Mouse (Mus musculus): ENCODE measurements at regions not wholly inside any gene's neighbourhood (a gene's known extent, or its start where the extent isn't known, plus 50 kb on each side); places are given as distances from the start of the nearest gene placed in this dataset.

GRCm38 (mm10) chr10:26556246-26556645 is 180.5 kb upstream of the L3mbtl3 start:
- TF ChIP-seq POLR2A (IDR thresholded peaks at IDR 0.05; ENCODE audit: low read depth, low read length) (no peak), CTCF (IDR thresholded peaks at IDR 0.05; ENCODE audit: extremely low read depth, insufficient read length, insufficient replicate concordance, low read depth, low read length) (no peak)
- H3K27ac ChIP-seq (ENCODE audit: insufficient read depth, low read depth, low read length): no peak overlapping the region
- H3K27me3 ChIP-seq (ENCODE audit: control insufficient read depth, insufficient read depth, low read length): no peaks in the 10 kb centered on the region
- no peaks in the 10 kb centered on the region for H3K36me3 ChIP-seq (ENCODE audit: control insufficient read depth, insufficient read depth, low read length)
- no peaks in the 10 kb centered on the region for H3K4me1 ChIP-seq (ENCODE audit: control insufficient read depth, insufficient read depth, insufficient read length, low read length)
- H3K4me3 ChIP-seq (ENCODE audit: low read depth, low read length): no peak overlapping the region
- WGBS: 90% methylated on average over 8 of the region's 8 CpGs

DNA sequence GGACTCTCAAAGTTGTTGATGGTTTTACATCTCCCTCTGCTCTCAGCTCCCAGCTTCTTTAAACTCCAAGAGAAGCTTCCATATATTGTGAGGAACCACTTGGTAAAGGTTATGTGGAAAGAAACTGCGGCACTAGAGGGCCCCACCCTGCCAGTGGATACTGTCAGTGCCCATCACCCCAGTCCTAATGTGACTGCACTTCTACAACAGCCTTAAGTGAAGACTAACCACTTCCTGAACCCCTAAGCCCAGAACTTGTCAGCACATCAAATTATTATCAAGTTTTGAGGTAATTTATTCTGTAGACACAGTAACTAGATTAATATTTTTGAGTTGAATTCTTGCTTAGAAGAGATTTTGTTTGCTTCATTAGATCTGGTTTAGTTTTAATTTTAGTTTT is 182.3 kb upstream of the L3mbtl3 start:
- H3K4me1 ChIP-seq (ENCODE audit: control insufficient read depth, insufficient read depth, insufficient read length, low read length): no peaks in the 10 kb centered on the region
- no peaks in the 10 kb centered on the region for H3K27me3 ChIP-seq (ENCODE audit: control insufficient read depth, insufficient read depth, low read length)
- WGBS: 52% methylated on average over 1 of the region's 1 CpGs
- no peaks in the 10 kb centered on the region for H3K36me3 ChIP-seq (ENCODE audit: control insufficient read depth, insufficient read depth, low read length)
- TF ChIP-seq CTCF (IDR thresholded peaks at IDR 0.05; ENCODE audit: extremely low read depth, insufficient read length, insufficient replicate concordance, low read depth, low read length) (no peak), POLR2A (IDR thresholded peaks at IDR 0.05; ENCODE audit: low read depth, low read length) (no peak)
- no peak overlapping the region for H3K4me3 ChIP-seq (ENCODE audit: low read depth, low read length)
- no peak overlapping the region for H3K27ac ChIP-seq (ENCODE audit: insufficient read depth, low read depth, low read length)

- no peak overlapping the region for H3K27ac ChIP-seq (ENCODE audit: insufficient read depth, low read depth, low read length)
- H3K4me3 ChIP-seq (ENCODE audit: low read depth, low read length): no peak overlapping the region
- no peaks in the 10 kb centered on the region for H3K4me1 ChIP-seq (ENCODE audit: control insufficient read depth, insufficient read depth, insufficient read length, low read length)
- no peaks in the 10 kb centered on the region for H3K36me3 ChIP-seq (ENCODE audit: control insufficient read depth, insufficient read depth, low read length)
- H3K27me3 ChIP-seq (ENCODE audit: control insufficient read depth, insufficient read depth, low read length): no peaks in the 10 kb centered on the region
- TF ChIP-seq POLR2A (IDR thresholded peaks at IDR 0.05; ENCODE audit: low read depth, low read length): no peak
- TF ChIP-seq CTCF (IDR thresholded peaks at IDR 0.05; ENCODE audit: extremely low read depth, insufficient read length, insufficient replicate concordance, low read depth, low read length): no peak
- 39% methylated on average over 4 of the region's 4 CpGs for WGBS
These were observed 183.6 kb upstream of the L3mbtl3 start for GRCm38 (mm10) chr10:26559323-26559722.

- TF ChIP-seq CTCF (IDR thresholded peaks at IDR 0.05; ENCODE audit: extremely low read depth, insufficient read length, insufficient replicate concordance, low read depth, low read length) (no peak), POLR2A (IDR thresholded peaks at IDR 0.05; ENCODE audit: low read depth, low read length) (no peak)
- 82% methylated on average over 4 of the region's 4 CpGs for WGBS
These were observed 184.7 kb upstream of the L3mbtl3 start for GRCm38 (mm10) chr10:26560456-26560855.

DNA sequence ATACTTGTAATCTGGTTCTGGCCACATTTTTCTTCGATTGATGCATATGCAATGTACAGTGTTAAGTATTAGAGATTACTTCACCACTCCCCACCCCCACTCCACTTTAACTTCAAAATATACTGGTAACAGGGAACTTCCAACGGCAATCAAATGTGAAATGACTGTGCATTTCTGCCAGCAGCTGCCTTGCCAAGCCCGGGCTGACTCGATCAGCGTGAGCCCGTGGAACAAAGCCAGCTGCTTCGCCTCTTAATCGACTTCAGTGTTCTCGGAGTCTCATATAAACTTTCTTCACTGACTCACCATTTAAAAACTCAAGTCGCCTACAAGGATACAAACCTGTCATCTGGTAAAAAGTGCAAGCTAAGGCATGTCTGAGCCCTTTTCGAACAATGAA is 188.7 kb upstream of the L3mbtl3 start:
- H3K4me1 ChIP-seq (ENCODE audit: control insufficient read depth, insufficient read depth, insufficient read length, low read length): no peaks in the 10 kb centered on the region
- H3K36me3 ChIP-seq (ENCODE audit: control insufficient read depth, insufficient read depth, low read length): no peaks in the 10 kb centered on the region
- H3K27ac ChIP-seq (ENCODE audit: insufficient read depth, low read depth, low read length): no peak overlapping the region
- H3K27me3 ChIP-seq (ENCODE audit: control insufficient read depth, insufficient read depth, low read length): no peaks in the 10 kb centered on the region
- H3K4me3 ChIP-seq (ENCODE audit: low read depth, low read length): no peak overlapping the region
- TF ChIP-seq CTCF (IDR thresholded peaks at IDR 0.05; ENCODE audit: extremely low read depth, insufficient read length, insufficient replicate concordance, low read depth, low read length): no peak
- TF ChIP-seq POLR2A (IDR thresholded peaks at IDR 0.05; ENCODE audit: low read depth, low read length): no peak
- 52% methylated on average over 11 of the region's 11 CpGs for WGBS

More at GRCm38 (mm10) chr10:26560456-26560855, 184.7 kb upstream of the L3mbtl3 start:
- no peak overlapping the region for H3K27ac ChIP-seq (ENCODE audit: insufficient read depth, low read depth, low read length)
- H3K27me3 ChIP-seq (ENCODE audit: control insufficient read depth, insufficient read depth, low read length): no peaks in the 10 kb centered on the region
- H3K4me3 ChIP-seq (ENCODE audit: low read depth, low read length): no peak overlapping the region
- H3K4me1 ChIP-seq (ENCODE audit: control insufficient read depth, insufficient read depth, insufficient read length, low read length): no peaks in the 10 kb centered on the region
- no peaks in the 10 kb centered on the region for H3K36me3 ChIP-seq (ENCODE audit: control insufficient read depth, insufficient read depth, low read length)

GRCm38 (mm10) chr10:26567613-26568012 is 185.6 kb upstream of the Arhgap18 start:
- TF ChIP-seq CTCF (IDR thresholded peaks at IDR 0.05; ENCODE audit: extremely low read depth, insufficient read length, insufficient replicate concordance, low read depth, low read length) (no peak), POLR2A (IDR thresholded peaks at IDR 0.05; ENCODE audit: low read depth, low read length) (no peak)
- H3K27me3 ChIP-seq (ENCODE audit: control insufficient read depth, insufficient read depth, low read length): no peaks in the 10 kb centered on the region
- WGBS: 74% methylated on average over 4 of the region's 4 CpGs
- H3K4me3 ChIP-seq (ENCODE audit: low read depth, low read length): no peak overlapping the region
- no peaks in the 10 kb centered on the region for H3K4me1 ChIP-seq (ENCODE audit: control insufficient read depth, insufficient read depth, insufficient read length, low read length)
- H3K36me3 ChIP-seq (ENCODE audit: control insufficient read depth, insufficient read depth, low read length): no peaks in the 10 kb centered on the region
- no peak overlapping the region for H3K27ac ChIP-seq (ENCODE audit: insufficient read depth, low read depth, low read length)

GRCm38 (mm10) chr10:26570468-26570867 is 182.8 kb upstream of the Arhgap18 start:
- 81% methylated on average over 5 of the region's 5 CpGs for WGBS
- no peaks in the 10 kb centered on the region for H3K4me1 ChIP-seq (ENCODE audit: control insufficient read depth, insufficient read depth, insufficient read length, low read length)
- no peak for TF ChIP-seq CTCF (IDR thresholded peaks at IDR 0.05; ENCODE audit: extremely low read depth, insufficient read length, insufficient replicate concordance, low read depth, low read length)
- no peak for TF ChIP-seq POLR2A (IDR thresholded peaks at IDR 0.05; ENCODE audit: low read depth, low read length)
- H3K27me3 ChIP-seq (ENCODE audit: control insufficient read depth, insufficient read depth, low read length): no peaks in the 10 kb centered on the region
- no peak overlapping the region for H3K27ac ChIP-seq (ENCODE audit: insufficient read depth, low read depth, low read length)
- H3K4me3 ChIP-seq (ENCODE audit: low read depth, low read length): no peak overlapping the region
- no peaks in the 10 kb centered on the region for H3K36me3 ChIP-seq (ENCODE audit: control insufficient read depth, insufficient read depth, low read length)

DNA sequence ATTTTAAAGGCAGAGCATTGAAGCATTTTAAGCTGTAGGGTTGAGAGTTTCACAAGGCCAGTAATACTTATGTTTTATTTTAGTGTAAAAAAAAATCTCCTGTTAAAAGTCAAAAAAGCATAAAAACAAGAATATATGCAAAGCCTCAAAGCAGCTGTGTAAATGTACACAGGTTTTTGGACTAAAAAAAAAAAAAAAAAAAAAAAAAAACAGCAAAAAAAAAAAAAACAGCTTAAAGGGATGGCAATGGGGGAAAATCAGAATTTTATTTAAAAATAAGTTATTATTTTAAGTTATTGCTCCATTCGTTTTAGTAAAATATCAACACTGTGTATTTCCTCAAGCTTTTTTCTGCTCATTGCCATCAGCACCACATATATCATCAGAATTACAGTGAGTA is 181.8 kb upstream of the Arhgap18 start:
- Histone ChIP-seq H3K4me3 (ENCODE audit: low read depth, low read length) (no peak overlapping the region), H3K36me3 (ENCODE audit: control insufficient read depth, insufficient read depth, low read length) (no peaks in the 10 kb centered on the region), H3K27me3 (ENCODE audit: control insufficient read depth, insufficient read depth, low read length) (no peaks in the 10 kb centered on the region), H3K27ac (ENCODE audit: insufficient read depth, low read depth, low read length) (no peak overlapping the region), H3K4me1 (ENCODE audit: control insufficient read depth, insufficient read depth, insufficient read length, low read length) (no peaks in the 10 kb centered on the region)
- 80% methylated on average over 1 of the region's 1 CpGs for WGBS
- TF ChIP-seq CTCF (IDR thresholded peaks at IDR 0.05; ENCODE audit: extremely low read depth, insufficient read length, insufficient replicate concordance, low read depth, low read length): no peak
- TF ChIP-seq POLR2A (IDR thresholded peaks at IDR 0.05; ENCODE audit: low read depth, low read length): no peak

Data from small intestine, adult 2 months (tissue).